Mouse (Mus musculus): ENCODE results near the gene Pygo1.

Gene Pygo1

DNA sequence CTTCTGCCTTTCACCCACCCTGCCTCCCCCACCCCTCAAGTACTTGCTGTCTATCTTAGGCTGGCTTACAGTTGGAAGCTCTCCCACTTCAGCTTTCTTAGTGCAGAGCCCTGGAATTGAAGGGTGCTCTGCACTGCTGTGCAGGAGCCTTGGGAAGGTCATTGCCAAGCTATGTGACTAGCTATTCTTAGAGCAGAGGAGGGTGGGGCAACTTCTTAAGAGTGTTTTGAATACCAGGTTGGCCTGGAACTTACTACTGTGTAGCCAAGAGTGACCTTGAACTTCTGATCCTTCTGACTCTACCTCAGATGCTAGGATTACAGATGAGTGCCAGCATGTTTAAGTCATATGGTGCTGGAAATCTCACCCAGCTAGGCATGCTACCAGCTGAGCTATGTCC is 70.7 kb downstream of the Pygo1 start:
- DNase-seq, result no peak

DNA sequence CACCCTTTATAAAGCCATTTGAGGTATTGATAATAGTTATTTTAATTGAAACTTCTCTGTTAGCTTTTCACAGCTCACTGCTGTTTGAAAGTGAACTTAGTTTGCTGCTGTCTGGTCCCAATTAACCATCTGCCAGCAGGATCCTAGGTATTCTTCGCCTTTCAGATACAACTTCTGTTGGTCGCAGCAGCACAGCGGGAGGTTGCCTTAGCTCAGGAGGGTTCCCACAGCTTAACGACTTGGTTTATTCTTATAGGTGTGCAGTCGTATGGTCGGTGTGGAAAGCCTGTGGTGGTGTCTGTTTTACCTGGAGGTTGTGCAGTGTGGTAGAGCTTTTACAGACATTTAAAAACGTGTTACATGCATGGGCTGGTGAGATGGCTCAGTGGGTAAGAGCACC is 71.4 kb downstream of the Pygo1 start:
- no peak for DNase-seq

DNA sequence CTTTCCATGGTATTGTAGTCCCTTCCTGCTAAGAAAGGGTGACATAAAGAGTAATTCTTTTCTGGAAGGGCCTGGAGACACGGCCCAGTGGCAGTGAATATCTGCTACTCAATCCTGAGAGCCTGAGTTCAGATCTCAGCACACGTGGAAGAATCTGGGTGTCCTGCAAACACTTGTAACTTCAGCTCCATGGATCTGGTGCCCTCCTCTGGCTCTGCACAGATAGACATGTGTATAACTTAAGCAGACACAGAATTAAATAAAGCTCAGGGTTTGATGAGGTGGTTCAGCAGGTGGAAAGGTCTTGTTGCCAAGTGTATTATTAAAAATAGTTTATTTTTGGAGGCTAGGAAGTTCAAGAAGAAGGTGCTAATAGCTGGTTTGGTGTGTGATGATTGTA is 75.0 kb downstream of the Pygo1 start:
- DNase-seq, result no peak

DNA sequence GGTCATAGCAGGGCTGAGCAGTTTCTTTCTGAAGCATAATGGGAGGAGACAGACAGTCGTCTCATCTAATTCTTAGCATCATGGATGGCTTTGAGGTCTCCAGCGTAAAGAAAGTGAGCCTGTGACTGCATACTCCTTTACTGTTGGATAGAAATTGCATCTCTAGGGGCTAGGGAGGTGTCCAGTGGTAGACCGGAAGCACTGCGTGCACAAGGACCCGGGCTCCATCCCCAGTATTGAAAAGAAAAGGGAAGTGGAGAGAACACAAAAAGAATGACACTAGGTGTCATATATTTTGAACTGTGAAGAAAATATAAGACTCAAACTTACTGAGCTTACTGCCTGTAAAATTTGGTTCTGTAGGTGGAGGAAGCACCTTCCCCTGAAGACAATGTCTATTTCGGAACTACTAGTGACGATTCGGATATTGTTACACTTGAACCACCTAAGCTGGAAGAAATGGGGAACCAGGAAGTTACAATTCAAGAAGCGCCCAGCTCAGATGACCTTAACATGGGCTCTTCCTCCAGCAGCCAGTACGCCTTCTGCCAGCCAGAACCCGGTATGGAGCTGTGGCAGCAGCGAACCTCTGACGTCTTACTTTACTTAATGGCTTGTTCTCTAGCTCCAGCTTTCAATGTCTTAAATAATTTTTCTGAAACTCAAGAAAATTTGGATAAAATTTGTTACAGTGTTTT is 76.0 kb downstream of the Pygo1 start:
- no peak for DNase-seq
